Mouse (Mus musculus) stomach, postnatal 0 days (tissue): ENCODE measurements around the gene Fcrlb.

Experiments used
- CTCF ChIP-seq: IDR thresholded peaks from 2 replicates; pipeline ENCODE4 v1.5.1; 2016; ENCODE audit warnings: antibody characterized with exemption, low read depth, mild to moderate bottlenecking, moderate library complexity
- EP300 ChIP-seq: optimal IDR thresholded peaks from 2 replicates; pipeline ENCODE3; 2016; ENCODE audit warnings: antibody characterized with exemption

DNA sequence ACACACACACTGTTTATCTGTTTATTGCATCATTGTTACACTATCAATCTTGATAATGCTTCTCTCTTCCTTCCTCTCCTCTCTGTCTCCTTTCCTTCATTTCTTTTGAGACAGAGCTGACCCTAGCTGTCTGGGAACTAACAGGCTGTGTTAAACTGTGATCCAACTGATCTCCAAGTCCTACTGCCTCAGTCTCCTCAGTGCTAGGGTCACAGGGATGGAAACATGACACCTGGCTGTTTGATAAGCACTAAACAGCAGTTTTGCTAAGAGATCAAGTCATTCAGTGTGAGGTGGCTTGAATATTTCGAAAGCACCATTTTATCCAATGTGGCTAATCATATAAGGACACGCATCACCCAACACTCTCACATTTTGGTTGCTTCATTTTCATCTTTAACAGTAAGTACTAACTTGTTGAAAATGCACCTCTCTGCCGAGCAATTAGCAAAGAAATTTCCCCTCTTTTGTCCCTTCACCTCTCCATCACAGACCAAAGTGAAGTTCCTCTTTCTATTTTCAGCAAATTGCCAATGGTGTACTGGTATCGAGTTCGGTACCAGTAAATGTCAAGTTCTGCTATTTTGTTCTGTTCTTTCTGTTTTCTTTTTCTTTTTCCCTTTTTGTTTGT is 16.0 kb downstream of the Fcrlb start:
- TF ChIP-seq CTCF (no peak), EP300 (no peak)
